Mouse (Mus musculus) megakaryocyte-erythroid progenitor cell, adult 5-6 weeks (primary cell): ENCODE measurements around the gene Iqsec1. TPM values are rescaled to one million over a fixed set of nuclear protein-coding genes. Genes with fewer than 3 reads are reported as not detected.

Experiments
- ATAC-seq: replicated peaks from 2 replicates; pipeline ENCODE4 v1.8.0; 2016; ENCODE audit warnings: mild to moderate bottlenecking, inconsistent platforms; ENCODE audit not compliant: severe bottlenecking, poor library complexity, low FRiP score, low TSS enrichment
- total RNA-seq, 2 experiments: library from RNA; stranded (forward) in 1 of 2; stranded (reverse) in 1 of 2; fragments of 200-1000, 215-1000 nt in 1 of 2; fragments of >200 nt in 1 of 2; fragmentation: Nextera tagmentation in 1 of 2; gene quantifications; 2 replicates each; pipeline ENCODE4 v1.2.3; 2014 to 2017

Gene Iqsec1
- total RNA-seq, 2 experiments from 2014 or later = 15.0 to 32.1 TPM

- no peak for ATAC-seq
Observed at GRCm38 (mm10) chr6:90899266-90899665, 89.2 kb downstream of the Iqsec1 start.

DNA sequence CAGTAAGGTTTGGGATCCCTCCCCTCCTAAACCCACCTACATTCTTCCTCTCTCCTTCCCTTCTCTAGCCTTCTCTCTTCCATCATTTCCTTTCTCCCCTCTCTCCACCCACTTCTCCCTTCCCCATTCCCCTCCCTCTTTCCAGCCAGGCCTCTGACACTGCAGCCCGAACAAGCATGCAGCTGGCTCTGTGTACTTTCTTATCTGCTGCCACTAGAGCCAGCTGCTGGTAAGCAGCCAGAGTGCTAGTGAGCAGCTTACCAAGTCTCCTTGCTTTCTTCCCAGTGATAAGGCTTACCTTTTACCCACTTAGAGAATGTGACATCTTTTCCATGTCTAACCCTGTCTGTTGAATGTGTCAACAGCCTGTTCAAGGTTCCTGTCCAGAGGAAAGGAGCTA, 90.4 kb downstream of the Iqsec1 start:
- peak; percentile 88 for ATAC-seq

DNA sequence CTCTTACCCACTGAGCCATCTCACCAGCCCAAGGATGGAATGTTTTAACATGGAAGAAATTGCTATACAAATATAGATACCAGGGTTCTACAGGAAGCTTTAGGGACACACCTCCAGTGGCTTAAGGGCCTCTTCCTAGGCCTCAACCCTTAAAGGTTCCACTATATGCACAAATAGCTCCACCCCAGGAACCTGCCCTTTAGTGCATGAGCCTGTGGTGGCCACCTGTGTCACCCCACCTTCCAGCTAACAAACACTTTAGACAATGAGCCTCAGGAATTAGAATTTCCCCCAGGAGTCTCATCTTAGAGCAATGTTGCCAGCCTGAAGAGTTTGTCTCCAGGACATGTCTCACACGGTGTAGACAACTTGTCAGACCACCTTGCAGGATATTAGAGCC, 96.1 kb downstream of the Iqsec1 start:
- no peak for ATAC-seq

DNA sequence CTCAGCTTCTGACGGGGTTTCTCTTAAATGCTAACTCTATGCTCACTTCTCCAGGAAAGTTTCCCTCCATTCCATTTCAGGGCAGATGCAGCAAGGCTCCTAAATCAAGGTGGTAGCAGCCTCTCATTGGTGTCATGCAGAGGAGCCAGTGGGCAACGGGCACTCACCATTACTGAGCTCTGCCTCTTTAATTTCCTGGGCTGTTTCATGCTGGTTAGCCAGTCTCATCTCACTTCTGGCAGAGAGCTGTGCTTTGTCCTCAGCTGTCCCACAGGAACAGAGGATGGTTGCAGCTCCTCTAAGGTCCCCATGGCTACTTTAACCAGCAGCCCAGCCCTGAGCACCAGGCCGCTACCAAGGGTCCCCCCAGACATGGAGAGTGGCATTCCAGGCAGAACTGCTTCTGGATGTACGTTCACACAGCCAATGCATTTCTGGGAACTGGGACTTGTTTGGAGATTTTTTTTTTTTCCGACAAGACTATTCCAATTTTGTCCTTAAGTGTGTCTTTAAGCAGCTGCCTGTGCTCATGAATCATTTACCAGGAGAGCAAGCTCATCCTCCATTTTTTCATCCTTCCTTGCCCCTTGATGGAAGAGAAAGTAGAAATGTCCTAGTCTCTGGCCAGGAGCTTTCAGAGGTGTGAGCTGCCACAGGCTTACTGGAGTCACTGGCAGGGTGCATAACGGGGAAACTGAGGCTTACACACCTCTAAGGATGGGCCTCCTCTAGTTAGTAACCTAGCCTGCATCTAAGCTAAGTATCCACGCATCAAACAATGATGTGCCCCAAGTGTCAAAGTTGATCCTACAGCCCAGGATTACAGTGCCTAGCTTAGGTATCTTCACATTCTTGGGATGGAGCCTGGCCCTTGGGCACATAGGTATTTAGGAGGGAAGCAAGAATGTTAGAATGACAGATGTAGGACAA, 98.9 kb downstream of the Iqsec1 start:
- no peak for ATAC-seq

- ATAC-seq = no peak
Observed at GRCm38 (mm10) chr6:90887024-90887775, 101.3 kb downstream of the Iqsec1 start.

GRCm38 (mm10) chr6:90885626-90886025, 102.9 kb downstream of the Iqsec1 start:
- no peak for ATAC-seq

DNA sequence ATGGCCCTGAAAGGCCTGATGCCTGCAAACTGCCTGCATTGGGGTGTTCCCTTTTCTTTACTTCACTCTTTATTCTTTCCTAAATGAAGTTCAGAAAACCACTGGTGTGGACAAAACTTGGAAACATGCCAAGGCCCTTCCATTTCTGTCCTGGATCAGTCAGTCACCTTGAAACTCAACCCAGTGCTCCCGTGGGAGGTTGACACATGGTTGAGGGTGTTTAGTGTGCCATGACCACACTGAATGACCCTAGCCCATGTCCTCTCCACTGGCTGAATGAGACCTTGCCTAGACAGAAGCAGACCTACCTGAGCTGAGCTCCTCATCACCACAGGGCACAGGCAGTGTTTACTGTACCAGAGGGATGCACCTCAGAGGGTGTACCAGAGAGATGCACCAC, 103.9 kb downstream of the Iqsec1 start:
- no peak for ATAC-seq

DNA sequence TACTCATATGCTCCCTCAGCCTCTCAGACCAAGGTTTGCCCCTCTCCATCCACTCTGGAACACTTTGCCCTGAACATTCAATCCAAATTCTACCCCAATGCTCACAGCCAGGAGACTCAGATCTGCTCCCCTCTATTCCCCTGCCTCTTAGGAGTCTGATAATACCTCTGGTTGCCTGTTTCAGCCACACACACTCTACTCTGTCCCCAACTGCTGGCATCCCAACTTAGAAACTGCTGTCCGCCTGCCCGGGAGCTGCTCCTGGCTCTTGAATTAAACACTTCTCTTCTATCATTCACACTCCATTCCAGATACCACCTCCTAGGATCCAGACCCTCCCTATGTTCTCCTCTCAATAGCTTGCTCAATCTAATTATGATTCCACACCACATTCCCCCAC, 107.5 kb downstream of the Iqsec1 start:
- no peak for ATAC-seq

- no peak for ATAC-seq
Observed at GRCm38 (mm10) chr6:90880404-90880803, 108.1 kb downstream of the Iqsec1 start.

- ATAC-seq = no peak
Observed at GRCm38 (mm10) chr6:90871581-90871980, 116.9 kb downstream of the Iqsec1 start.

- no peak for ATAC-seq
Observed at GRCm38 (mm10) chr6:90868033-90868432, 120.5 kb downstream of the Iqsec1 start.

- ATAC-seq = no peak
Observed at GRCm38 (mm10) chr6:90861370-90861769, 127.1 kb downstream of the Iqsec1 start.

DNA sequence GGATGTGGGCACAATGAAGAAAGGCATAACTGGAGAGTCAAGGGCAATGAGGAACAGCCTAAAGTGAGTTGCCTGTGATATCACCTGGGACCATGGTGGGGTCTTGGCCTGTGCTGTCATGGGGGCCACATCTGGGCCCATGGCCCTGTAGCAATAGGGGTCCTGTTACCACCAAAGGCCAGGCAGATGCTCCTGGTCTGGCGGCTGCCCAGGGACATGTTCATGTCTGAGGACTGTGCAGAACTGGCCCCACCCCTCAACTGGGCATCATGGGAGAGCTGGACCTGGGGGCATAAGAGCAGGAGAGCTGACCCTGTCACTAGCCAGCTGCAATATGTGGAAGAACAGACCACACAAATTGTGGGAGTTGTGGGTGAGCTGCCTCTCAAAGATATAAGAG, 130.6 kb downstream of the Iqsec1 start:
- no peak for ATAC-seq

GRCm38 (mm10) chr6:90852360-90852759, 136.1 kb downstream of the Iqsec1 start:
- peak; percentile 84 for ATAC-seq

DNA sequence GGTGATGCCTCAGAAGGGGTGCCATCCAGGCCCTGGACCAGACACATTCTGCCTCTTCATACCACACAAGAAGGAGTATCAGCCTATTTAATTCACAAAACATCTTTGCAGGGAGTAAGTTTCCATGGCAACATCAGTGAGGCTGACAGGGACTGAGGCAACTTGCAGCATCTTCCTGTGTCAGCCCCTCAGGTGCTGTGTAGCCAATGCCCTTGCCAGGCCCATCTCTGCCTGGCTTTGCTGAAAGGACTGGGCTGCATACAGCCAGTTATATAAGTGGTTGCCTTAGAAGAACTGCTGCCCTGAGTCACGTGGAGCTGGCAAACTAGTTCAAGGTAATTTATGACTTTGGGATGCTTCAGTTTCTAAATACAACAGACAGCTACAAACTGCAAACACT, 140.4 kb downstream of the Iqsec1 start:
- no peak for ATAC-seq

DNA sequence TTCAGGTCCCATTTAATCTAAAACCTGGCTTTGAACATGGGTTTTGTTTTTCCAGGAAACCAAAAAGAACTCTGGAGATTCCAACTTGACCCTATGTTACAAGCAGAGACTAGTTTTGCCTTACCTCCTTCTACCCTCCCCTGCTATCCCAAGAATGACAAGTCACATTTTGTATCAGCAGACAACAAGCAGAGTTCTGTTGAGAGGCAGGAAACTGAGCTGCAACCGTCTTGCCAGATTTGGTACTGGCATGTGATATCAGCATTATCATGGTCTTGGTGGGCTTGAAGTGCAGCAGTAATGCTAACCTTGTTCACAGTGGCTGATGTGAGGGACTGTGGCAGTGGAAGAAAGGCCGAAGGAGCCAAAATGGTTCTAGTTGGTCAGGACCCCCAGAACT, 141.0 kb downstream of the Iqsec1 start:
- peak; percentile 30; the same call in 1 of the 2 replicates for ATAC-seq

- ATAC-seq = peak; percentile 34
Observed at GRCm38 (mm10) chr6:90839972-90840371, 148.5 kb downstream of the Iqsec1 start.

- ATAC-seq = no peak
Observed at GRCm38 (mm10) chr6:90836749-90837148, 151.7 kb downstream of the Iqsec1 start.

- no peak for ATAC-seq
Observed at GRCm38 (mm10) chr6:90829536-90829935, 158.9 kb downstream of the Iqsec1 start.

DNA sequence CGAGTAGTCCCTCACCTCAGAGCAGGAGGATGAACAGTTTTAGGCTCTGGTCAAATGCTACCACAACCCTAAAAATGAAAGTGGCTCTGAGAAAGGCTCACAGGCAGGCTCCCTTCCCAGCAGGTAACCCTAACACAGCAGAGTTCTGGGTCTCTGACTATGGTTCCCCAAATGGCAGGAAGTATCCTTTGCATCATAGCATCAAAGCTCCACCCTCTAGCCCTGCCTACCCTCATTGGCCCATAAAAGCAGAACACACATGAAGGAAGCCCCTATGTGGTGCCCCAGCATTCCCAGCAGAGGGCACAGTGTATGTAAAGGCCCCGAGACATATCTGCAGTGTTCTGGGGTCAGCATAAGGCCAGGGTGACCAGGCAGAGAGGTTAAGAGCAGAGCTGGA, 163.4 kb downstream of the Iqsec1 start:
- ATAC-seq = peak; percentile 69

DNA sequence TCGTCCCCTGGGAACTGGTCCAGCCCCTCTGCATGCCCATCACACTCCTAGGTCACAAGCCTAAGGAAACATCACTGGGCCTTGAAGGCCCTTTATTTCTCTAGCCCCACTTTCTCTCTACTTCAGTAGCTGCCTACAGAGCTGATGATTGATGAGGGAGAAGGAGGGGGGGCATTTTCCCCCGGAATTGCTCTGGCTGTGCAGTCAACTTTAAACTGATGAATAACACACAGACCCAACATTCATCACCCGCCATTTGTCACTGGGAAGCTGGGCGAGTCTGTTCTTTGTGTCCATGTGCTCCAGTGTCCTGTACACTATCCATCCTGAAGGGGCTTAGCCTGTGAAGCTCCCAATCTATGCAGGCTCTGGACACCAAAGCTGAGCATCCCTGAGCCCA, 165.2 kb downstream of the Iqsec1 start:
- ATAC-seq = no peak
